Mouse (Mus musculus) MEL (cell line): ENCODE data around the gene Slc8a1. TPM values are rescaled to one million over a fixed set of nuclear protein-coding genes. Genes with fewer than 3 reads are reported as not detected.

Experiments used
- DNase-seq: peaks from one replicate; pipeline ENCODE4 v3.0.0; 2011; ENCODE audit warnings: low read depth, low spot score
- H3K27ac ChIP-seq: 2 replicates; pipeline ENCODE4 v1.5.1; 2012; ENCODE audit warnings: low read depth, mild to moderate bottlenecking, control low read depth, low read length, moderate library complexity; ENCODE audit not compliant: control insufficient read depth
- H3K27me3 ChIP-seq, 2 experiments: fragments of 150-350 bp in 1 of 2; sonication (generic) in 1 of 2; 2 replicates each; pipeline ENCODE4 v1.6.1; 2012; ENCODE audit warnings: low read length in 2 of 2, mild to moderate bottlenecking in 2 of 2, improper control_type of control experiment in 1 of 2, moderate library complexity in 1 of 2; ENCODE audit not compliant: insufficient read depth in 2 of 2, control insufficient read depth in 1 of 2
- H3K36me3 ChIP-seq, 2 experiments: 2 replicates each; pipeline ENCODE4 v1.6.1; 2012 to 2014; ENCODE audit warnings: low read length in 2 of 2, improper control_type of control experiment in 1 of 2, inconsistent platforms in 1 of 2, mild to moderate bottlenecking in 1 of 2; ENCODE audit not compliant: insufficient read depth in 2 of 2, control insufficient read depth in 1 of 2
- H3K4me1 ChIP-seq, 2 experiments: fragments of 150-350 bp in 1 of 2; sonication (generic) in 1 of 2; 2 replicates each; pipeline ENCODE4 v1.6.1; 2012; ENCODE audit warnings: low read length in 2 of 2, improper control_type of control experiment in 1 of 2, mild to moderate bottlenecking in 1 of 2; ENCODE audit not compliant: insufficient read depth in 2 of 2, control insufficient read depth in 1 of 2
- H3K4me3 ChIP-seq, 2 experiments: fragments of 150-350 bp in 1 of 2; sonication (generic) in 1 of 2; 2 replicates each; pipeline ENCODE4 v1.5.1; 2012; ENCODE audit warnings: low read depth in 2 of 2, low read length in 2 of 2, mild to moderate bottlenecking in 2 of 2, moderate library complexity in 2 of 2, control low read depth in 1 of 2, improper control_type of control experiment in 1 of 2; ENCODE audit not compliant: control insufficient read depth in 1 of 2, insufficient read depth in 1 of 2
- H3K79me2 ChIP-seq: 2 replicates; pipeline ENCODE4 v1.6.1; 2012; ENCODE audit warnings: mild to moderate bottlenecking, low read length, moderate library complexity; ENCODE audit not compliant: control insufficient read depth, poor library complexity, insufficient read depth
- H3K9ac ChIP-seq: 2 replicates; pipeline ENCODE4 v1.6.1; 2012; ENCODE audit warnings: low read depth, mild to moderate bottlenecking, control low read depth, low read length, moderate library complexity; ENCODE audit not compliant: control insufficient read depth, poor library complexity, severe bottlenecking
- H3K9me3 ChIP-seq: fragments of 150-350 bp; sonication (generic); replicated peaks from 2 replicates; pipeline ENCODE4 v1.6.1; 2012; ENCODE audit warnings: mild to moderate bottlenecking, low read length, improper control_type of control experiment, moderate library complexity; ENCODE audit not compliant: insufficient read depth
- ETS1 ChIP-seq: IDR thresholded peaks from 2 replicates; pipeline ENCODE4 v1.6.1; 2012; ENCODE audit warnings: low read depth, mild to moderate bottlenecking, inconsistent platforms, low read length, improper control_type of control experiment, moderate library complexity
- KAT2A ChIP-seq: conservative IDR thresholded peaks from 2 replicates; pipeline ENCODE4 v1.6.1; 2012; ENCODE audit warnings: low read depth, low read length, improper control_type of control experiment, inconsistent platforms
- MAZ ChIP-seq: IDR thresholded peaks from 2 replicates; pipeline ENCODE4 v1.6.1; 2012; ENCODE audit warnings: low read depth, mild to moderate bottlenecking, inconsistent platforms, low read length, improper control_type of control experiment
- POLR2A ChIP-seq, 2 experiments: IDR thresholded peaks; 2 replicates each; pipeline ENCODE4 v1.6.1; 2011 to 2012; ENCODE audit warnings: low read length in 2 of 2, mild to moderate bottlenecking in 2 of 2, control low read depth in 1 of 2, improper control_type of control experiment in 1 of 2, low read depth in 1 of 2, moderate library complexity in 1 of 2; ENCODE audit not compliant: control insufficient read depth in 1 of 2, insufficient read depth in 1 of 2, poor library complexity in 1 of 2
- POLR2AphosphoS2 ChIP-seq: IDR thresholded peaks from 2 replicates; pipeline ENCODE4 v1.6.1; 2011; ENCODE audit warnings: low read length, improper control_type of control experiment
- POLR2AphosphoS5 ChIP-seq: IDR thresholded peaks from 2 replicates; pipeline ENCODE4 v1.6.1; 2012; ENCODE audit warnings: low read depth, borderline replicate concordance, mild to moderate bottlenecking, inconsistent platforms, low read length, moderate library complexity, mixed read lengths
- SIN3A ChIP-seq: IDR thresholded peaks from 2 replicates; pipeline ENCODE4 v1.6.1; 2012; ENCODE audit warnings: low read length, improper control_type of control experiment, inconsistent platforms
- TAL1 ChIP-seq: IDR thresholded peaks from 2 replicates; pipeline ENCODE4 v1.6.1; 2012; ENCODE audit warnings: mild to moderate bottlenecking, inconsistent platforms, low read length, moderate library complexity, mixed read lengths
- UBTF ChIP-seq: IDR thresholded peaks from 2 replicates; pipeline ENCODE4 v1.6.1; 2012; ENCODE audit warnings: low read depth, mild to moderate bottlenecking, inconsistent platforms, low read length, improper control_type of control experiment, moderate library complexity, borderline replicate concordance; ENCODE audit not compliant: insufficient read depth
- USF2 ChIP-seq, 2 experiments: IDR thresholded peaks; 2 replicates each; pipeline ENCODE4 v1.6.1; 2011 to 2012; ENCODE audit warnings: improper control_type of control experiment in 2 of 2, low read length in 2 of 2, borderline replicate concordance in 1 of 2, inconsistent platforms in 1 of 2, low read depth in 1 of 2, mild to moderate bottlenecking in 1 of 2; ENCODE audit not compliant: insufficient read depth in 1 of 2
- ZMIZ1 ChIP-seq: IDR thresholded peaks from 2 replicates; pipeline ENCODE4 v1.6.1; 2012; ENCODE audit warnings: low read depth, mild to moderate bottlenecking, inconsistent platforms, low read length, improper control_type of control experiment, moderate library complexity
- polyA plus RNA-seq, 2 experiments: library from polyadenylated mRNA; stranded (reverse) in 1 of 2; unstranded in 1 of 2; fragments of >175 nt in 1 of 2; fragments of >200 nt in 1 of 2; gene quantifications; 2 replicates each; pipeline versions ENCODE4 v1.2.1 to v1.2.4; 2012; ENCODE audit warnings: low replicate concordance in 2 of 2, low read depth in 1 of 2; ENCODE audit not compliant: insufficient read length in 2 of 2, insufficient read depth in 1 of 2, missing spikeins in 1 of 2
- total RNA-seq: library from RNA; depleted of rRNA; stranded (reverse); fragments of 300-350 nt; gene quantifications from 2 replicates; pipeline ENCODE4 v1.2.3, GENCODE M21; 2012

Slc8a1 gene
- total and polyA plus RNA-seq, 3 experiments: 0.86 to 1.0 TPM; not detected in 1

DNA sequence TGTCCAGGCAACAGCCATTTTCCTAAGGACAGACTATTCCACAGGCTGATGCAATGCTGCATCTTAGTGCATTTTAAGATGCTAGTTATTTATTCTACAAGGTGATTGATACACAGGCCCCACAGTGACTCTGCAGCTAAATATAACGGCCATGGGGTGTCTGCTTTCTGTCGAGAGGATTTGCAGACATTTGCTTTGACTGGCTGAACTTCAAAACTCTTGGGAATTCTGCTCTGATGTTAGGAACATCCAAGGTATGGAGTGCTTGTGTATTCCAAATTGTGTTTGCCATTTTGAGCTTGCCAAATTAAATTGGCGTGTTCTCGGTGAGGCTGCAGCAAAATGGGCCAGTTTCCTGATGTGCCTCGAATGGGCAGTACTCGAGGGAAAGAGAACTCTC is 2.4 kb upstream of the Slc8a1 start:
- Histone ChIP-seq H3K9me3 (no peaks in the 10 kb centered on the region), H3K27ac (no peak overlapping the region), H3K4me3 (no peak overlapping the region), H3K79me2 (no peaks in the 10 kb centered on the region), H3K4me1 (no peaks in the 10 kb centered on the region), H3K36me3 (no peaks in the 10 kb centered on the region), H3K27me3 (no peaks in the 10 kb centered on the region), H3K9ac (no peak overlapping the region)
- no peak for DNase-seq
- TF ChIP-seq SIN3A (no peak), ETS1 (no peak)

DNA sequence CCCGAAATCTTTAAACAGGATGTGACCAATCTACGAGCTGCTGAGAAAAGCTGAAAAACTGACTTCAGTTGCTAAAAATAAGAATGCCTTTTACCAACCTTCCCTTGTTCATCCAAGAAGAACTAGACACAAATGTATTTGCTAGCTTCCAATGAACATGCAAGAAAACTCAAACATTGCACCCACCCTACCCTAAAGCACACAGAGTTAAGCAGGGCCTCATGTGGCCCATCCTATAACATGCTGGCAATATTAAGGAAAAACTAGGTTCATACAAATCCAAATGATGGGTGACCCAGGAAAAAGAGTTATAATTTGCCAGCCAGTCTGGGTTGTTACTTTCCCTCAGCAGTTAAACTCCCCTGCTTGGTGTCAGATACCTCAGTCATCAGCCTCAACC is 398 bp downstream of the Slc8a1 start:
- TF ChIP-seq ETS1: no peak
- no peak for TF ChIP-seq POLR2AphosphoS2
- no peak for TF ChIP-seq TAL1
- no peak for TF ChIP-seq POLR2A (IDR thresholded peaks at IDR 0.05; ENCODE audit: control insufficient read depth in 1 of 2, insufficient read depth in 1 of 2, low read depth in 1 of 2, low read length in 2 of 2, poor library complexity in 1 of 2)
- no peak for TF ChIP-seq MAZ
- Histone ChIP-seq H3K4me1 (no peaks in the 10 kb centered on the region), H3K27ac (no peak overlapping the region), H3K9me3 (no peaks in the 10 kb centered on the region), H3K9ac (no peak overlapping the region), H3K4me3 (no peak overlapping the region), H3K36me3 (no peaks in the 10 kb centered on the region), H3K27me3 (no peaks in the 10 kb centered on the region), H3K79me2 (no peaks in the 10 kb centered on the region)
- DNase-seq: no peak

DNA sequence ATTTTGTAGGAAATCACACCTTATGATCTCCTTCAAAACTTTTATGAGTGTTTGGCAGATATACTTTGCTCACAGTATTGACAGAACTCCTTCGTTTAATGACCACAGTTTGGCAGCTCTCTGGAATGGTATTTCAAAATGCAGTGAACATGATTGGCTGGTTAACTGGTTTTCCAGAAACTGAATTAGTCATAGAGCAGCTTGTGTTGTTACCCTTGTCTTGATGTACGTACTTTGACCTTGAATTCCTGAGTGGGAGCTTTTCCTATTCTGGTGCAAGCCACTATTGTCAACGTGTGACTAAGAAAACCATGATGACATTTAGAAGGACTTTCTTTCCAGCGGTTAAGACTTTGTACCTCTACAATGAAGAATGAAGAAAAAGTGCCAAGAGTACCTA is 868 bp downstream of the Slc8a1 start:
- Histone ChIP-seq H3K79me2 (no peaks in the 10 kb centered on the region), H3K27ac (no peak overlapping the region), H3K27me3 (no peaks in the 10 kb centered on the region), H3K36me3 (no peaks in the 10 kb centered on the region), H3K4me1 (no peaks in the 10 kb centered on the region), H3K9ac (no peak overlapping the region), H3K9me3 (no peaks in the 10 kb centered on the region), H3K4me3 (no peak overlapping the region)
- DNase-seq: no peak
- no peak for TF ChIP-seq POLR2AphosphoS2
- TF ChIP-seq TAL1: no peak
- no peak for TF ChIP-seq ETS1
- no peak for TF ChIP-seq KAT2A
- TF ChIP-seq USF2 (IDR thresholded peaks at IDR 0.05; ENCODE audit: borderline replicate concordance in 1 of 2, insufficient read depth in 1 of 2, low read depth in 1 of 2, low read length in 2 of 2): no peak
- TF ChIP-seq POLR2A (IDR thresholded peaks at IDR 0.05; ENCODE audit: control insufficient read depth in 1 of 2, insufficient read depth in 1 of 2, low read depth in 1 of 2, low read length in 2 of 2, poor library complexity in 1 of 2): no peak
- TF ChIP-seq ZMIZ1: no peak
- no peak for TF ChIP-seq UBTF
- TF ChIP-seq POLR2AphosphoS5: no peak
